Comparison of ENCODE assay signal across 22 mouse cellular contexts in genomic region chr3:84638858-84639257, GRCm38 (mm10). TPM values are rescaled to one million over a fixed set of nuclear protein-coding genes. Genes with fewer than 3 reads are reported as not detected.
DNase-seq lines count a peak whose midpoint lies in the region; ATAC-seq and TF ChIP-seq lines count a peak whose summit lies in the region.
"Had no signal": no experiment of that assay in that cellular context is flagged by ENCODE, and none has a peak within 500 bp of the region (broad histone marks: within the 10 kb centered on the region; RNA-seq: fewer than 3 reads in every experiment).

No protein-coding gene starts in this region.

- no peak overlapping the region for H3K27ac ChIP-seq in kidney, embryonic 16.5 days (ENCODE audit: low read length)
- H3K27ac ChIP-seq in intestine, embryonic 16.5 days (ENCODE audit: low read length): peak overlapping the region; percentile 84
- peak overlapping the region; percentile 94 for H3K27ac ChIP-seq in stomach, postnatal 0 days (replicated peaks)
- H3K27ac ChIP-seq: embryonic facial prominence, embryonic 10.5 days; gastrocnemius, adult 2 months; left cerebral cortex, adult 2 months; neural tube, embryonic 13.5 days had no signal

- H3K9ac ChIP-seq in kidney, embryonic 16.5 days (replicated peaks; ENCODE audit: low read length): no peak overlapping the region
- H3K9ac ChIP-seq in intestine, embryonic 16.5 days (ENCODE audit: low read depth, low read length): no peak overlapping the region
- no peak overlapping the region for H3K9ac ChIP-seq in stomach, postnatal 0 days (ENCODE audit: low read length)
- H3K9ac ChIP-seq: heart, embryonic 12.5 days; neural tube, embryonic 13.5 days had no signal

- no peak for DNase-seq in kidney, adult 8-10 months
- DNase-seq in R1 (ENCODE audit: low read depth, low spot score): peak; percentile 96
- DNase-seq in stomach, postnatal 0 days (ENCODE audit: low spot score): peak; percentile 84
- DNase-seq in B cell, adult 2 months: no peak
- DNase-seq in cerebellum, postnatal 25 days: no peak
- DNase-seq: adrenal gland, postnatal 10 days; cerebellum, adult 11-12 months; gastrocnemius, adult 2 months; kidney, postnatal 36 days; layer of hippocampus, adult 9-11 months; left cerebral cortex, postnatal 4 days; liver; midbrain, embryonic 14.5 days; thymus, postnatal 14 days had no signal

- TF ChIP-seq CTCF in stomach, postnatal 0 days (IDR thresholded peaks at IDR 0.05; ENCODE audit: low read depth): peak; percentile 24; the same call in 1 of the 2 replicates

- H3K9me3 ChIP-seq in kidney, embryonic 16.5 days (ENCODE audit: low read length): no peaks in the 10 kb centered on the region
- H3K9me3 ChIP-seq in intestine, embryonic 16.5 days (ENCODE audit: control insufficient read depth, low read length): no peaks in the 10 kb centered on the region
- H3K9me3 ChIP-seq in stomach, postnatal 0 days (ENCODE audit: control insufficient read depth, low read length): no peaks in the 10 kb centered on the region
- H3K9me3 ChIP-seq: embryonic facial prominence, embryonic 10.5 days; heart, embryonic 12.5 days; neural tube, embryonic 13.5 days had no signal

- TF ChIP-seq EP300 in stomach, postnatal 0 days (optimal IDR thresholded peaks at IDR 0.05): no peak

- H3K4me2 ChIP-seq in kidney, embryonic 16.5 days (replicated peaks; ENCODE audit: low read depth, low read length): no peak overlapping the region
- no peak overlapping the region for H3K4me2 ChIP-seq in intestine, embryonic 16.5 days (ENCODE audit: low read depth, low read length)
- no peak overlapping the region for H3K4me2 ChIP-seq in stomach, postnatal 0 days (replicated peaks; ENCODE audit: low read depth)
- H3K4me2 ChIP-seq: heart, embryonic 12.5 days; neural tube, embryonic 13.5 days had no signal

- H3K4me1 ChIP-seq in kidney, embryonic 16.5 days (ENCODE audit: insufficient read depth, low read length): peaks cover 21% of the 10 kb centered on the region; the same call in 1 of the 2 replicates
- peaks cover 18% of the 10 kb centered on the region; the same call in 1 of the 2 replicates for H3K4me1 ChIP-seq in intestine, embryonic 16.5 days (ENCODE audit: control insufficient read depth, insufficient read depth, low read length)
- no peaks in the 10 kb centered on the region for H3K4me1 ChIP-seq in stomach, postnatal 0 days (replicated peaks; ENCODE audit: control insufficient read depth, insufficient read depth)

- 76% methylated on average over 4 of the region's 4 CpGs for WGBS in kidney, embryonic 16.5 days
- WGBS in intestine, embryonic 16.5 days: 73% methylated on average over 4 of the region's 4 CpGs
- WGBS in stomach, postnatal 0 days: 66% methylated on average over 4 of the region's 4 CpGs

- no peak overlapping the region for H3K4me3 ChIP-seq in kidney, embryonic 16.5 days (ENCODE audit: low read length)
- H3K4me3 ChIP-seq in intestine, embryonic 16.5 days (ENCODE audit: low read length): no peak overlapping the region
- no peak overlapping the region for H3K4me3 ChIP-seq in stomach, postnatal 0 days (ENCODE audit: low read depth, low read length)
- H3K4me3 ChIP-seq: embryonic facial prominence, embryonic 10.5 days; gastrocnemius, adult 2 months; heart, embryonic 12.5 days; left cerebral cortex, adult 2 months; neural tube, embryonic 13.5 days had no signal

- no peaks in the 10 kb centered on the region for H3K27me3 ChIP-seq in kidney, embryonic 16.5 days (ENCODE audit: insufficient read depth, low read length)
- no peaks in the 10 kb centered on the region for H3K27me3 ChIP-seq in intestine, embryonic 16.5 days (replicated peaks; ENCODE audit: control insufficient read depth, insufficient read depth, low read length)
- H3K27me3 ChIP-seq in stomach, postnatal 0 days (ENCODE audit: control insufficient read depth, insufficient read depth, low read length): no peaks in the 10 kb centered on the region
- H3K27me3 ChIP-seq: heart, embryonic 12.5 days; neural tube, embryonic 13.5 days had no signal

- peak; percentile 75 for ATAC-seq in kidney, embryonic 16.5 days (ENCODE audit: low FRiP score, low TSS enrichment)
- ATAC-seq in intestine, embryonic 16.5 days: peak; percentile 93
- peak; percentile 96 for ATAC-seq in stomach, postnatal 0 days (ENCODE audit: low FRiP score, low TSS enrichment)

- H3K36me3 ChIP-seq in kidney, embryonic 16.5 days (ENCODE audit: insufficient read depth, low read length): no peaks in the 10 kb centered on the region
- H3K36me3 ChIP-seq in intestine, embryonic 16.5 days (ENCODE audit: control insufficient read depth, insufficient read depth, low read length): no peaks in the 10 kb centered on the region
- H3K36me3 ChIP-seq in stomach, postnatal 0 days (ENCODE audit: control insufficient read depth, insufficient read depth, low read length): no peaks in the 10 kb centered on the region
- H3K36me3 ChIP-seq: embryonic facial prominence, embryonic 10.5 days; heart, embryonic 12.5 days; neural tube, embryonic 13.5 days had no signal

RNA-seq across cellular contexts. Expression of gene Tmem154, which starts 27.1 kb away (rescaled TPM):
- 0.82 and 0.89 TPM in 2 replicates for polyA plus RNA-seq in kidney, embryonic 16.5 days (2015; fragmentation: Nextera tagmentation; extraction: Ambion mirVana)
- 1.2 and 1.3 TPM in 2 replicates for polyA plus RNA-seq in intestine, embryonic 16.5 days (2015; fragmentation: Nextera tagmentation; extraction: Ambion mirVana)
- 20.9 and 24.7 TPM in 2 replicates for polyA plus RNA-seq in stomach, postnatal 0 days (2015; fragmentation: Nextera tagmentation; extraction: Ambion mirVana)

RNA-seq across cellular contexts. Expression of gene Tigd4, which starts 45.5 kb away (rescaled TPM):
- polyA plus RNA-seq in kidney, embryonic 16.5 days (2015; fragmentation: Nextera tagmentation; extraction: Ambion mirVana): 0.09 TPM in 1 of 2 replicates, not detected in the other
- polyA plus RNA-seq in intestine, embryonic 16.5 days (2015; fragmentation: Nextera tagmentation; extraction: Ambion mirVana): not detected in 2 replicates
- 0.15 and 0.21 TPM in 2 replicates for polyA plus RNA-seq in stomach, postnatal 0 days (2015; fragmentation: Nextera tagmentation; extraction: Ambion mirVana)
- polyA plus RNA-seq: forebrain, embryonic 11.5 days; gonadal fat pad, adult 2 months; heart, embryonic 12.5 days; midbrain, embryonic 14.5 days; neural tube, embryonic 13.5 days had no signal

RNA-seq across cellular contexts. Expression of gene Arfip1, which starts 56.4 kb away (rescaled TPM):
- polyA plus RNA-seq in kidney, embryonic 16.5 days (2015; fragmentation: Nextera tagmentation; extraction: Ambion mirVana): 51.5 and 52.6 TPM in 2 replicates
- polyA plus RNA-seq in intestine, embryonic 16.5 days (2015; fragmentation: Nextera tagmentation; extraction: Ambion mirVana): 49.0 and 50.8 TPM in 2 replicates
- polyA plus RNA-seq in stomach, postnatal 0 days (2015; fragmentation: Nextera tagmentation; extraction: Ambion mirVana): 55.8 and 60.9 TPM in 2 replicates

Comparison
In these comparisons a context has a peak if more than half of its experiments do, and no peak if none do; other contexts are left out.
1. DNase-seq: peak in R1 (single experiment) and stomach, postnatal 0 days (single experiment); none in kidney, adult 8-10 months (0 of 2), B cell, adult 2 months (0 of 2) and cerebellum, postnatal 25 days (0 of 2).
2. Peak in every context shown above with its lines, with median percentiles within 50 percentile points of each other: ATAC-seq.